Mouse (Mus musculus): ENCODE data around the gene Htr1f.

DNA sequence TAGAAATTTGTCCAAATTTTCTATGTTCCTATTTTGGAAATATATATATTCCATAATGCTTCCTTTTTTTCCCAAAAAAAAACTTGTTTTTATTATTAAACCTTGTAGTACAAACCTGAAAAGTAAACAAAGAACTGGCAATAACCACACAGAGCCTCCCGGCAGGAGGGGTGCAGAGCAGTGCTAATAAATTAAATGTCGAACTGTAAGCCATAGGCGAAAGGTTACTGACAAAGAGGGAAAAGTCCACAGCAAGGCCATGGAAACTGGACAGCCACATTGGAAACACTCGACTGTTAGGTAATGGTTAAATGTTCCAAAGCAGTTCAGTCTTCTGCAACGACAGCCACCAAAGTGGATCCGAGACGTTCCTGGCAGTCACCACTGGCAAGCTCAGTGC lies 87.5 kb downstream of the Htr1f start:
- TF ChIP-seq CTCF (IDR thresholded peaks at IDR 0.05; ENCODE audit: control insufficient read depth, insufficient read depth, insufficient read length) (no peak), USF1 (IDR thresholded peaks at IDR 0.05; ENCODE audit: low read depth) (no peak), MYOG (IDR thresholded peaks at IDR 0.05; ENCODE audit: control insufficient read depth, extremely low read depth, insufficient read length) (no peak), MYOD1 (IDR thresholded peaks at IDR 0.05; ENCODE audit: control insufficient read depth, insufficient read length, low read depth) (no peak), CEBPB (IDR thresholded peaks at IDR 0.05; ENCODE audit: low read depth) (no peak)

All from C2C12 (cell line).